Mouse (Mus musculus): ENCODE measurements at regions not wholly inside any gene's neighbourhood (a gene's known extent, or its start where the extent isn't known, plus 50 kb on each side); places are given as distances from the start of the nearest gene placed in this dataset.

GRCm38 (mm10) chr6:144940871-144941380 lies 135.1 kb downstream of the Bcat1 start:
- Histone ChIP-seq H3K9me3 (ENCODE audit: control insufficient read depth, low read length) (no peaks in the 10 kb centered on the region), H3K4me1 (replicated peaks; ENCODE audit: control insufficient read depth, insufficient read depth) (no peaks in the 10 kb centered on the region), H3K9ac (ENCODE audit: low read length) (no peak overlapping the region), H3K36me3 (ENCODE audit: control insufficient read depth, insufficient read depth, low read length) (no peaks in the 10 kb centered on the region), H3K4me3 (ENCODE audit: low read depth, low read length) (no peak overlapping the region), H3K27me3 (ENCODE audit: control insufficient read depth, insufficient read depth, low read length) (no peaks in the 10 kb centered on the region), H3K4me2 (replicated peaks; ENCODE audit: low read depth) (no peak overlapping the region), H3K27ac (replicated peaks) (no peak overlapping the region)
- ATAC-seq (ENCODE audit: low FRiP score, low TSS enrichment) (no peak), DNase-seq (ENCODE audit: low spot score) (no peak)
- no peak for TF ChIP-seq EP300 (optimal IDR thresholded peaks at IDR 0.05)
- WGBS, result 94% methylated on average over 14 of the region's 14 CpGs

- H3K27ac ChIP-seq (replicated peaks), result no peak overlapping the region
Measured at GRCm38 (mm10) chr6:144938613-144939236, 137.3 kb downstream of the Bcat1 start.

GRCm38 (mm10) chr6:144937211-144937610 lies 138.8 kb downstream of the Bcat1 start:
- DNase-seq (ENCODE audit: low spot score) (no peak), ATAC-seq (ENCODE audit: low FRiP score, low TSS enrichment) (no peak)
- H3K9me3 ChIP-seq (ENCODE audit: control insufficient read depth, low read length), result no peaks in the 10 kb centered on the region
- H3K4me2 ChIP-seq (replicated peaks; ENCODE audit: low read depth), result no peak overlapping the region
- no peak overlapping the region for H3K4me3 ChIP-seq (ENCODE audit: low read depth, low read length)
- 82% methylated on average over 7 of the region's 7 CpGs for WGBS
- no peaks in the 10 kb centered on the region for H3K4me1 ChIP-seq (replicated peaks; ENCODE audit: control insufficient read depth, insufficient read depth)
- H3K27ac ChIP-seq (replicated peaks), result no peak overlapping the region
- H3K9ac ChIP-seq (ENCODE audit: low read length), result no peak overlapping the region
- H3K36me3 ChIP-seq (ENCODE audit: control insufficient read depth, insufficient read depth, low read length), result no peaks in the 10 kb centered on the region
- no peak for TF ChIP-seq CTCF (IDR thresholded peaks at IDR 0.05; ENCODE audit: low read depth)
- TF ChIP-seq EP300 (optimal IDR thresholded peaks at IDR 0.05), result no peak
- no peaks in the 10 kb centered on the region for H3K27me3 ChIP-seq (ENCODE audit: control insufficient read depth, insufficient read depth, low read length)

More at GRCm38 (mm10) chr6:144938613-144939236, 137.3 kb downstream of the Bcat1 start:
- Histone ChIP-seq H3K4me2 (replicated peaks; ENCODE audit: low read depth) (no peak overlapping the region), H3K9me3 (ENCODE audit: control insufficient read depth, low read length) (no peaks in the 10 kb centered on the region), H3K4me3 (ENCODE audit: low read depth, low read length) (no peak overlapping the region), H3K27me3 (ENCODE audit: control insufficient read depth, insufficient read depth, low read length) (no peaks in the 10 kb centered on the region), H3K9ac (ENCODE audit: low read length) (no peak overlapping the region), H3K4me1 (replicated peaks; ENCODE audit: control insufficient read depth, insufficient read depth) (no peaks in the 10 kb centered on the region), H3K36me3 (ENCODE audit: control insufficient read depth, insufficient read depth, low read length) (no peaks in the 10 kb centered on the region)
- WGBS, result 68% methylated on average over 12 of the region's 12 CpGs
- TF ChIP-seq CTCF (IDR thresholded peaks at IDR 0.05; ENCODE audit: low read depth), result no peak
- TF ChIP-seq EP300 (optimal IDR thresholded peaks at IDR 0.05), result no peak
- DNase-seq (ENCODE audit: low spot score) (no peak), ATAC-seq (ENCODE audit: low FRiP score, low TSS enrichment) (no peak)

GRCm38 (mm10) chr6:144933722-144934235 lies 142.2 kb downstream of the Bcat1 start:
- H3K9ac ChIP-seq (ENCODE audit: low read length), result no peak overlapping the region
- WGBS, result 69% methylated on average over 6 of the region's 6 CpGs
- H3K9me3 ChIP-seq (ENCODE audit: control insufficient read depth, low read length), result no peaks in the 10 kb centered on the region
- DNase-seq (ENCODE audit: low spot score) (no peak), ATAC-seq (ENCODE audit: low FRiP score, low TSS enrichment) (no peak)
- H3K4me2 ChIP-seq (replicated peaks; ENCODE audit: low read depth), result no peak overlapping the region
- no peaks in the 10 kb centered on the region for H3K27me3 ChIP-seq (ENCODE audit: control insufficient read depth, insufficient read depth, low read length)
- no peaks in the 10 kb centered on the region for H3K4me1 ChIP-seq (replicated peaks; ENCODE audit: control insufficient read depth, insufficient read depth)
- no peak for TF ChIP-seq EP300 (optimal IDR thresholded peaks at IDR 0.05)
- no peak for TF ChIP-seq CTCF (IDR thresholded peaks at IDR 0.05; ENCODE audit: low read depth)
- no peaks in the 10 kb centered on the region for H3K36me3 ChIP-seq (ENCODE audit: control insufficient read depth, insufficient read depth, low read length)
- H3K4me3 ChIP-seq (ENCODE audit: low read depth, low read length), result no peak overlapping the region
- no peak overlapping the region for H3K27ac ChIP-seq (replicated peaks)

- WGBS, result 82% methylated on average over 7 of the region's 7 CpGs
- Histone ChIP-seq H3K9ac (ENCODE audit: low read length) (no peak overlapping the region), H3K9me3 (ENCODE audit: control insufficient read depth, low read length) (no peaks in the 10 kb centered on the region), H3K4me2 (replicated peaks; ENCODE audit: low read depth) (no peak overlapping the region), H3K4me1 (replicated peaks; ENCODE audit: control insufficient read depth, insufficient read depth) (no peaks in the 10 kb centered on the region), H3K27ac (replicated peaks) (no peak overlapping the region), H3K4me3 (ENCODE audit: low read depth, low read length) (no peak overlapping the region), H3K27me3 (ENCODE audit: control insufficient read depth, insufficient read depth, low read length) (no peaks in the 10 kb centered on the region), H3K36me3 (ENCODE audit: control insufficient read depth, insufficient read depth, low read length) (no peaks in the 10 kb centered on the region)
- TF ChIP-seq CTCF (IDR thresholded peaks at IDR 0.05; ENCODE audit: low read depth) (peak; percentile 36), EP300 (optimal IDR thresholded peaks at IDR 0.05) (no peak)
- ATAC-seq (ENCODE audit: low FRiP score, low TSS enrichment), result no peak
- no peak for DNase-seq (ENCODE audit: low spot score)
Measured at GRCm38 (mm10) chr6:144932402-144932801, 143.6 kb downstream of the Bcat1 start.

- no peak for TF ChIP-seq CTCF (IDR thresholded peaks at IDR 0.05; ENCODE audit: low read depth)
- TF ChIP-seq EP300 (optimal IDR thresholded peaks at IDR 0.05), result no peak
- Histone ChIP-seq H3K4me1 (replicated peaks; ENCODE audit: control insufficient read depth, insufficient read depth) (no peaks in the 10 kb centered on the region), H3K27ac (replicated peaks) (no peak overlapping the region), H3K4me2 (replicated peaks; ENCODE audit: low read depth) (no peak overlapping the region), H3K9me3 (ENCODE audit: control insufficient read depth, low read length) (no peaks in the 10 kb centered on the region), H3K27me3 (ENCODE audit: control insufficient read depth, insufficient read depth, low read length) (no peaks in the 10 kb centered on the region), H3K9ac (ENCODE audit: low read length) (no peak overlapping the region), H3K36me3 (ENCODE audit: control insufficient read depth, insufficient read depth, low read length) (no peaks in the 10 kb centered on the region), H3K4me3 (ENCODE audit: low read depth, low read length) (no peak overlapping the region)
- WGBS, result 79% methylated on average over 4 of the region's 4 CpGs
- DNase-seq (ENCODE audit: low spot score), result no peak
- no peak for ATAC-seq (ENCODE audit: low FRiP score, low TSS enrichment)
Measured at GRCm38 (mm10) chr6:144929959-144930358, 146.0 kb downstream of the Bcat1 start.

Data from stomach, postnatal 0 days (tissue).